Mouse (Mus musculus) kidney, adult 2 months (tissue): Measurements from ENCODE around the gene Osbpl9.

ENCODE experiments used
- CTCF ChIP-seq: fragments of 200-500 bp; conservative IDR thresholded peaks from 2 replicates; pipeline ENCODE4 v1.5.1; 2011; ENCODE audit warnings: low read depth, mild to moderate bottlenecking, control low read depth, low read length, moderate library complexity, mixed read lengths; ENCODE audit not compliant: insufficient read depth, insufficient read length
- POLR2A ChIP-seq: fragments of 200-500 bp; IDR thresholded peaks from one replicate; pipeline ENCODE4 v1.6.1; 2011; ENCODE audit warnings: low read depth, low read length, control low read depth

GRCm38 (mm10) chr4:109245016-109245620, 43.0 kb upstream of the Osbpl9 start:
- TF ChIP-seq CTCF (no peak), POLR2A (no peak)
